Mouse (Mus musculus) embryo, embryonic 11.5 days (tissue): Measurements from ENCODE around the gene Ptp4a2.

Experiments
- DNase-seq: peaks from one replicate; pipeline ENCODE4 v3.0.0-alpha.2; 2012; ENCODE audit warnings: low read depth, low spot score

The Ptp4a2 gene

DNA sequence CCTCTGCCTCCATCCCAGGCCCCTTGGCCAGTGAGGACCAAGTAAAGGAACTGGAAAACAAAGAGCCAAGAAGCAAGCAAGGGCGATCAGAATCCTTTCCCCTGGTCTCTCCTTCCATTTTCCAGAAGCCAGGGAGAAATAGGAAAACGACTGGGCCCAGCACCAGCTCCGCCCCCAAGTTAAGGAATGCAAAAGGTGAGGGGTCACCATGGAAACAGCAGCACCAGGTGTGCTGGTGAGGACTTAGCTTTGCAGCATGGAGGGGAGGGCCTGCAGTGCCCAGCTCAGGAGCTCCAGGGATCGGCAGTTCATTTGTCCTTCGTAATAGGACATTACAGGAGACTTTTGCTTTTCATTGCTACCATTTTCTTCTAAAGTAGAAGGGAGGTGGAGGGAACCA lies 13.0 kb upstream of the Ptp4a2 start:
- DNase-seq: no peak

DNA sequence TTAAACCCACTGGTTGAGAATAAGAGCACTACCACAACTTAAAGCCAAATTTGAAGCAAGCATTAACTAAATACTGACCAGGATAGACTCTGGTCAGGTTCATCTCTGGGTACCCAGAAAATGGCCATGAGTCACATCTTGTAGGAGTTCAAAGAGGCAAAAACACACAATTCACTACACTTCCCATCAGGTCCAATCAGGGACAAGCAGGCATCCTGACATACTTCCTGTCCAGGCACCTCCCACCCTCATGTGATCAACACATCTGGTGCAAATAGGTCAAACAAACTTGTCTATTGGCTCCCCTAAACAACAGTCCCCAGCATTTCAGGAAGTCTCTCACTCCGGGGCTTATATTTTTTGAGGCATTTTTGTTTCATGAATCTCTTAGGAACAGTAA lies 7.7 kb upstream of the Ptp4a2 start:
- no peak for DNase-seq

DNA sequence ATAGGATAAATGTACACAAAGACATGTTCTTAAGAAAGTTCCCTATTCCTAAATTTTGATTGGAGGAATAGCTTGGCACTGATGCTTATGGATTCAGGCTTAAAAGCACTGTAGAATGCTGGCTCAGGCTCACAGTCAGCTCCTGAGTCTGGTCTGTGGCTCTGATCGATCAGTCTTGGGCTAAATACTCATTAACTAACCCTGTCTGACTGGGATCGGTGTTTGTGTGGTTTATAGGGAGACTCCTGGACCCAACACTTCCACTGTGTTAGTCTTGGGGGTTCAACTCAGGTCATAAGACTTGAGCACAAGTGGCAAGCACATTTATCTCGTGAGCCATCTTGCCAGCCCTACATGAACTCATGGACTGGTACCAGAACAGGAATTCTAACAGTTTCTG lies 6.0 kb upstream of the Ptp4a2 start:
- DNase-seq: no peak

DNA sequence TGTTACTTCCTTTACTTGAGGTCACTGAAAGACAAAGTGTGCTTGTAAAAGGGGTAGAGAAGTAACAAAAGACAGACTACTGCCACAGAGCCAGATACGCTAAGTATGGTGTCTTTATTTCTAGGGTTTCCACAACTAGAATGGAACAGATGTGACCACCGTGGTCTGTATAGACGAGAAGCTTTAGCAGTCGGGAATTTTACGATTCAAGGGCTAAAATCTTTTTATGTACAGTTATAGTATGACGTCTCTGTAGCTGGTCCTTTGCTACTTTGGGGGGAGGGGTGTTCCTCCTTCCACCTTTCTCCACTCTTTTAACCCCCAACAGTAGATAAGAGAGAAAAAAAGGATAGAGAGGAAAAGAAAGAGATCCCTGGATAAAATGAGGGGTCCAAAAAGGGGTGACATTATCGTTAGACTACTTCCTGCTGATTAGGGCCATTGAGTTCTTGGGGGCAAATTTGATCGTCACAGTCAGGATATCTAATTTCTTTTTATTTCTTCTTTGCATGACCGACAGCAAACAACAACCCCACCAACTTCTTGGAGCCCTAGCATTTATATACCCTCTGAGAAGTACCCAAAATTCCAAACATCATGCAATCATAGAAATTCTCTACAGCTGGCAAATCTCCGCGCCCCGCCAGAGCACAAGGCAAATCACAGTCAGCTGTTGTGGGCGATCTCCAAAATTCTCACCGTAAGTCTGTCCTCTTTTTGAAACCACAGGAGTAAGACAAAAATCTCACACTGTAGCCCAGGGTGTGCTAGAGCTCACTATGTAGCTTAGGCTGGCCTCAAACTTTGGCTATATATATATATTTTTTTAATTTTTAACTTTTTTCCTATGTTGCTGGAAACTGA lies 818 bp downstream of the Ptp4a2 start:
- no peak for DNase-seq

DNA sequence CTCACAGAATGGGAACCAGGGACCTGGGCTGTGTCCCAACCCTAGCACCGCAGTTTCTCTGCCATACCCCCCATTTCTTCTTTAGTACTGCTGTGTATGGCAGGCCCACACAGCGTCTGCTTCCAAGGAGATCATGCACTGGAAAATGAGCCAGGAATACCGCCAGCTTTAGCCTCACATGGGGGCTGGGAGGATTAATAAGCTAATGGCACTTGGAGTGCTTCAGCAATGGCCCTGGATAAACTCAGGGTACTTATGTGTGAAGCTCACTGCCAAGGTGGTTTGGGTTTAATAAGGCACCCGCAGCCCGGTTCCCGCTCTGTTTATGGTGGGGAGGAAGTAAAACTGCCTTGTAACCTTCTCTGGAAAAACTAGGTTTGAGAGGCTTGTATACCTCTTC lies 6.6 kb downstream of the Ptp4a2 start:
- DNase-seq: no peak

DNA sequence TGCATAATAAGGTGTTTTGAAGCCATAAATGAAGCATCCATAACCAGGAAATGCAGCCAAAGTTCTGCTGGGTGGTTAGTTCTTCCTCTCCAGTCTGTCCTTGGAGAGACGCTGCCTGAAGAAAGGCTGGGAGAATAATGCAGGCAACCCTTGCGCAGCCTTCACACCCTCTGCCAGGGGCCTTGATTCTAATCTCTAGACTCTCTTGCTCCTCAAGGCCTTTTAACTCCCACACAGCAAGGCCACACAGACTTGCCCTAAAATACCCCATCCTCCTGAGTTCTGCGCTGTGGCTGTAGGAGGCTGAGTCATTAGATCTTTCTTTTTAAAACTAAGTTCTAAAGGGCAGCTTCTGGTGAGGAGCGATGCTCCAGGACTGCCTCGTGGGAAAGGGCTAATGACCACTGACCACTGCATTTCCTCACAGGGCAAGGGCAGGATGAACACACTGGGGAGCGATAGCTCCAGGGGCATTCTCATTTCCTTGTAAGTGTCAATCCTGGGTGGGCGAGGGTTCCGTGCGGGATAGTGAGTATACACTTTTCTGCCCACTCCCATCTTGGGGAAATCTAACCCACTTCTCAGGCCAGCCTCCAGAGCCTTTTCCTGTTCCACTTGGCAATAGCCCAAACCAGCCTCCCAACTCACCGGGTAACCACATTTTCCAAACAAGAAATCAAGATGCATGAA lies 7.6 kb downstream of the Ptp4a2 start:
- DNase-seq: no peak

DNA sequence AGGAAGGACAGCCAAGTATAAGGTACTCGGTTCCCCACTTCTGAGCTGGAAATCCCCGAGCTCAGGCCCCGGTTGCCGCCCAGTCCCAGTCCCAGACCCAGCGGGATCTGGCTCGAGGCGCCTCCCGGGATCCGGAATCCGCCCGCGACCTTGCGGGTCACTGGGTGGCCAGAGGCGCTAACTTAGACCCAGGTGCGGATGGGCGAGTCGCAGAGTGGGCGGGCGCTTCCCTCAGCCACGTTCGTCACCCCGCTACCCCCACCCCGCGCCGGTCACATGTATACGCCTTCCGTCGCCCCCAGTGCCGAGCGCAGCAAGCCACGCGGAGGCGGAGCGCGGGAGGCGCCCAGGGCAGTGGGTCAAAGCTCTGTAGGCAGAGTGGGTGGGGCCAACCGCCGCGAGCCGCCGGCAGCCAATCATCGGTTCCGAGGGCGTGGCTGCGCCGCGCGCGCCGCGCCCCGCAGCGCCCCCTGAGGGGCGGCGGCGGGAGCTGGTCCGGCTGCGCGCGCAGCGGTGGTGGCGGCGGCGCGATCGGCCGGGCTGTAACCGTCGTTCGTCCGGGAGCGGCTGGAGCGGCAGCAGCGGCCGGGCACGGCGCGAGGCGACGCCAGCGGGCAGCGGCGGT lies 8.8 kb downstream of the Ptp4a2 start:
- peak; percentile 94 for DNase-seq

DNA sequence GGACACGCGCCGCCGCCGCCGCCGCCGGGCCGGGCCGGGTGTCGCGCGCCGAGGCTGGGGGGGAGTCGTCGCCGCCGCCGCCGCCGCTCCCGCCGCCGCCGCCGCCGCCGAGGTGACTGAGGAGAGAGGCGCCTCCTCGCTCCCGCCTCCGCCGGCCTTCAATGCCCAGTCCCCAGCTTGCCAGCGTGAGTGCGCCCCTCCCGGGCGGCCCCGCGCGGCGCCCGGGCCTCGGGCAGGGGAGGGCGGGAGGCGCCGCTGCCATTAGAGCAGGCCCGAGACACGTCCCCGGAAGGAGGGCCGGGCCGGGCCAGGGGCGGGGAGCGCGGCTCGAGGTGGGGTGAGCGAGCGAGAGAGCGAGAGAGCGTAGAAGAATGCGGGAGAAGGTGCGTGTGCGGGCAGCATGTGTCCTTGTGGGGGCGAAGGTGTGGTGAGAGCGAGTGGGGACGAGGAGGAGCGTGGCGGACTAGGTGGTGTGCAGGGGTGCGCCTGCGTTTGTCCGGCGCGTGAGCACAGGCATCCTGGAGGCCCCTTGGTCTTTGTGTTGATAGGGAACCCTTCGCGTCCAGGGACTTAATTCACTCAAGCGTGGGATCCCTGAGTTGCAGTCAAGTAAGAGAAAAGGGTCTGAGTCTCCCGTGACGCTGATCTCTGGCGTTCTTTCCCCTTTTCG lies 9.5 kb downstream of the Ptp4a2 start:
- DNase-seq: peak; percentile 53

DNA sequence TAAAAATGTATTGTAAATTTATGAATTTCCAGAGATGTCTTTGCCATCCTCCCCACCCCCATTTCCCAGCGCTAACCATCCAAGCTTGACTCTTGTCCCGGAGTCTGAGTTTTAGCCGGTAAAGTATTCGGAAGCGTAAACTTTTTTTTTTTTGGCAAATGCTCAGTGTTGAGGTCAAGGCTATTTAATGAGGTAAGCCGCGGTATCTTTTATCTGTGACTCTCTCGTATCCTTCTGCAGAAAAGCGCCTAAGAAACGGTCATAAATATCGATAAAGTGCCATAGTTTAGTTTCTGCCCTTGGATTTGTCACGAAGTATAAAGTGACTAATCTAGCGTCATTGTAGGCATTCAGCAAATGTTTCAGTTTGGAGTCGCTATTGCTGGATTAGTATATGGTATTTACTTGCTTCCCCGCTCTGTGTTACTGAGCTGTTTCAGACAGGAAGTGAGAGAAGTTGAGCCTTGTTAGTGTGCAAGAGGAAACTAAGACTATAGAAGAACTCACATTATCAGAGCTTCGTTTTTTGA lies 10.1 kb downstream of the Ptp4a2 start:
- no peak for DNase-seq

DNA sequence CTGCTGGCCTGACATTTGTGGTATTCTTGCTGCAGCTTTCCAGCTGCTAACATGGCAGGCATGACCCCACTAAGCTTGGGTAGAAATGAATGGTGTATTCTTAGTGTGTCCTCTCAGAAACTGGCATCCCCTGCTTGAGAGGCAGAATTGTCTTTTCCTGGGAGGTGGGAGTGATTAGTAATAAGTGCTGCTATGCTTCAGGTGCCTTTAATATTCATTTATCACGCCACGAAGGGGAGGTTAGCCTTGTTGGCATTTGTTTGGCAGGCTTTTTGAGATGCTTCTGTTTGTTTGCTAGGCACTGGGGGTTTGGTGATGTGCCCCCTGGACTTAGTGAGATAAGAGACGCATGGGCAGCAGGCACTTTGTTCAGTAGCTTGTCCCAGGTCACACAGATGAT lies 11.3 kb downstream of the Ptp4a2 start:
- no peak for DNase-seq

DNA sequence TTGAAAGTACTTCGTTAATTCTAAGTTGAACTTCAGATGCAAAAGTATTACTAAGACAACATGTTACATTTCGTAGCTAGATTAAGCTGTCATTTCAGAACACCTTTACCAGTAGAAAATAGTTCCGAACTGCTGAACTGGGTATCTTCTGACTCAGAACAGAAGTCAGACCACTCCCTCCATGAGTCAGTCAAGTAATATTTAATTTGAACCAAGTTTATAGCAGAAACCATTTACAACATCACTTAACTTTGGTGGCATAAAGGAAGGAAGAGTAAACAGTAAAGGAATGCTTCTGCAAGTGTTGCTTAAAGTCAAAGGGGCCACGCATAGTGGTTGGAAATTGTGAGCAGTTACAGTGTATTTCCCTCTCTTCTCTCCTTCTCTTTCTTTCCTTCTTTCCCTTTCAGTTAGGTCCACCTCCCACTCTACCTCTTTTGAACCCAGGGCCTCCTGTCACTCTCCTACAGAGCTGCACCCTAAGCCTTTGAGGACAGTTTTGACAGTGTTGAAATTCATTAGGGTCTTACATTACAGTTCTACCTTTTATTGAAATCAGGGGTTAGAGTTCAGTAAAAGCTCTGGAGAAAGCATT lies 12.3 kb downstream of the Ptp4a2 start:
- no peak for DNase-seq

DNA sequence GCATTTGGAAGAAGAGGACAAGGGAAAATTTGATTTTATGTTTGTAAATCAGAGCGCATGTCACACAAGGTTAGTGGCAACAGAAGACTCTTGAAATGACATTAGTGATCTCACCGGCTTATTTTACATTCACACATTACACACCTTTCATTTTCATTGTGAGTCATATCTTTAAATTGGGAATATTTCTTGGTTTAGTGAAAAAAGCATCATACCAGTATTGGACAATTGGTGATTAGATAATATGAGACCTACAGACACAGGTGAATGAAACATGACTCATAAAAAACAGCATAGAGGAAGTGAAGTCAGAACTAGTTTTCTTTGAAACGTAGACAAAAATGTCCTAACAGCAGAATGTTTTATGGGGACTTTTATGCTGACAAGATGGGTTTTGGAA lies 16.6 kb downstream of the Ptp4a2 start:
- DNase-seq: no peak

DNA sequence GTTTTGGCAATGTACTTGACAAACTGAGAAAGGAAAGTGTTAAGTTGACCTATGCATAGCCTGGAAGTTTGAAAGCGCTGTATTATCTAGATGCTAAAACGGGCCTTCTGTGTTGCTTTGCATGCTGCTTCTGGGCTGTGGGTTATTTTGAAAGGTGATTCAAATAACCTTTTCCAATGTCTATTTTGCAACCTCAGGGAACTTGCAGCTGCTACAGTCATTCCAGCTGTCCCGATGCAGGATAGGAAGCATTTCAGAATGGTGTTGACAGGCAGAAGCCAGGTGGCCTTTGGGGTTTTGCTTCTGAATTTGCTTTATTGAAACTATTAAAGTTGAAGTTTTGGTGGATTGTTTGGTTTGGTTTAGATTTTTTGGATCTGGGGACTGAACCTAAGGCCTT lies 17.1 kb downstream of the Ptp4a2 start:
- DNase-seq: no peak

DNA sequence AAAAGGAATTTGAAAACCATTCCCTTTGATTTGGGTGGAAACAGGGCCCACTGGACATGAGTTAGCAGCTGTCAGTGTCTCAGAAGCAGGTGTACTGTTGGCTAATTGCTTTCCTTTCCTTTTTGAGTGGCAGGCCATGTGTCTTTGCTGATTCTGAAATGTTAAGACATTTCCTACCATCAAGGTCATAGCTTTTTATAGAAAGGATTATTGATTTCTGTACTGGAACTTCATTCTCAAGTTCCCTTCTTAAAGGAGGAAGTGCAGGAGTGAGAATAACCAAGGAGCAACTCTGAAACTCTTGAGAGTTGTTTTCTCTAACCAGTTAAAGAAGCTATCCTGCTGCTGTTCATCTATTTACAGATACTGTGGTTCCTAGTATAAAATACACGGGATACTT lies 18.8 kb downstream of the Ptp4a2 start:
- DNase-seq: no peak

DNA sequence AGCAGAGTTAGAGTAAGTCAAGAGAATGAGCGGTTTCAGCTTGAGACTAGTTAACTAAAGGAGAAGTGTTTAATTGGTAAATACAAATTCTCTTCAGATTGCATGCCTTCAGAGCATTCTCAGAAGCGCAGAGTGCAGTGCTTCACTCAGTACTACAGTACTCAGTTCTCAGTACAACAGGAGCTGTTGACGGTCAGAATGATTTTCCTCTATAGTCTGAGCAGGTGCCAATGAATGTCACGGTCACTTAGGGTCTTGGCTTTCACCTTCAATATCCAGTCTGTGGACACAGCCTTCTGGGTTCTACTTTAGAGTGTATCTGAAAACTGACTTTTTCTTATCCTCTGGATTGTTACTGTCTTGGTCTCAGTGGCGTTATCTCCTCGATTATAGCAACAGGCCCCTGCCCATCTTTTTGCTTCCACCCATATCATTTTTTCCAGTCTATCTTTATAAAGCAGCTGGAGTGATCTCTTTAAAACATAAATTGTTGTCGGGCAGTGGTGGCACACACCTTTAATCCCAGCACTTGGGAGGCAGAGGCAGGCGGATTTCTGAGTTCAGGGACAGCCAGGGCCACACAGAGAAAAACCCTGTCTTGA lies 19.4 kb downstream of the Ptp4a2 start:
- DNase-seq: no peak

DNA sequence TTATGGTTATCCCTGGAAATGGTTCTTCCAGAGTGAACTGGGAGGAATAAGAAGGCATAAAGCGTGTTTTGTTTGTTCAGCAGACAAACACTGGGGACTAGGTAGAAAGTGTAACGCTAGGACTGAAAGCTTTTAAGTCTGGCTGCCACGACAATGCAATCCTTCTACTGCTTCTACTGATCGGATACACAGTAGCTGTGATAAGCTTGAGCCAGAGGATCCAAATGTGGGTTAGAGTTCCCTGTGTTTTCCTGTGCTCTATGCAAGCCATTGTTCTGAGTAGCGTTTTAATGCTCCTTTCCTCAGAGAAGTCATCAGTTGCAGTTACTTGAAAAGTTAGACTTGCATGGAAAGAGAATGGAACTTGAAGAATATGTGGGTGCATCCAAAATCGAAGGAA lies 23.6 kb downstream of the Ptp4a2 start:
- DNase-seq: no peak

DNA sequence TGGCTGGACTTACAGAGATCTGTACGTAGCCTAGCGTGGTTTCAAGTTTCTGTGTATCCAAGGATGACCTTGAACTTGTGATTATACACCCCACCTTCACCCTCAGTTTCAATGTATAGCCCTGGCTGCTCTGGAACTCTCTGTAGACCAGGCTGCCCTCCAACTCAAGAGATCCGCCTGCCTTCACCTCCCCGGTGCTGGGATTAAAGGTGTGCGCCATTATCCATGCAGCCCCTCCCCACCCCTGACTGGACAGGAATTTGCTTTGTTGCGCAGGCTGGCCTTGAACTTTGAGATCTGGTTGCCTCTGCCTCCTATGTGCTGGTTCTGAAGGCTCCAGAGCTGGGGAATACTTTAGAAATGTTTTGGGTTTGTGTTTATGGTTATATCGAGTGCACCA lies 24.3 kb downstream of the Ptp4a2 start:
- no peak for DNase-seq

DNA sequence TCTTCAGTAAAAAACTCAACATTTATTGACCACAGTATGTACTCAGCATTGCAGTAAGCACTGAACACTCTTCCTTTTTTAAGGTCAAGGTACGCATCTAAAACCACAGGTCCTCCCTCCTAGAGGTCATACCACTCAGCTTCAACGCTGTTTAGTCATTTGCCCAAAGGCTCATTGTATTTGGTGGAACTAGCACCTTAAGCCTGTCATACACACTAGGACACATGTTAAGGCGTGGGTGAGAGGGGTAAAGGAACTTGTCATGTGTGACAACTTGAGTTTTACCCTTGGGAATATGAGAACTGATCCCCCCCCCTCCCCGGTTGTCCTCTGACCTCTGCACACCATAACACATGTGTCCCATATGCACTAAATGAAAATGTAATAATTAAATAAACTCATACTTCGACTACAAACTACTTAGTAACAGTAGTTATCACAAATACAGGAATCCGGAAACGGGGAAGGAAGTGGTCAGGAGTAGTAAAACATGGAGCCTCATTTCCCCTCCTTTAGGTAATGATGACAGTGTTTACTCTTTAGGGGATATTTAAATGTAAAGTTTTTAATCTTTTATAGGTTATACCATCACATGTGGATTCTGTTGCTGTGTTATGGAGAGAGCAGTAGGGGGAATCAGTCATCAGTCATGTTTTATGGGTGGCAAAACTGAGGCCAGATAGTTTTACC lies 29.0 kb downstream of the Ptp4a2 start:
- DNase-seq: no peak

DNA sequence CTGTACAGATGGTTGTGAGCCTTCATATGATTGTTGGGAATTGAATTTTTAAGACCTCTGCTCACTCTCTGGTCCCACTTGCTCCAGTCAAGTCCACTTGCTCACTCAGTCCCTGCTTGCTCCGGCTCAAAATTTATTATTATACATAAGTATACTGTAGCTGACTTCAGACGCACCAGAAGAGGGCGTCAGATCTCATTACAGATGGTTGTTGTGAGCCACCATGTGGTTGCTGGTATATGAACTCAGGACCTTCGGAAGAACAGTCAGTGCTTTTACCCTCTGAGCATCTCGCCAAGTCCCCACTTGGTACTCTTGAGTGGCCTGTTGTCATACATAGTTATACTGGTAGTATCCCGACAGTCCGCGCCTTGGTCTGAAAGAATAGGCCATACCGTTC lies 35.8 kb downstream of the Ptp4a2 start:
- no peak for DNase-seq

DNA sequence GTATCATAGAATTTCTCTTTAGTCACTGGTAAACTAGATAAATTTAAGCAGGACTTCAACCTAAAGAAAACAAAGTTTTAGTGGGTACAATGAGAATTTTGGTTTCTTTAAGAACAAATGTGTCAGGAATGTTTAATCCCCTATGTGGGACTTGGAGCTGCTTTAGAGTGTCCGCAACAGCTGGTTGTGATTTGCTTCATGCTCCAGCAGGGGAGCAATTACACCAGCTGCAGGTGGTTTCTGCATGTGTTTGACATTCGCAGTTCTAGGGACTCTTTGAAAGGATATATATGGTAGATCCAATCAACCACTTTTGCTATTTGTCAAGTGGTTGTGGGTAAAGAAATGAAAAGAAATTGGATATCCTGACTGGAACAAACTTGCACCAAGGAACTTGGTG lies 39.5 kb downstream of the Ptp4a2 start:
- DNase-seq: no peak

DNA sequence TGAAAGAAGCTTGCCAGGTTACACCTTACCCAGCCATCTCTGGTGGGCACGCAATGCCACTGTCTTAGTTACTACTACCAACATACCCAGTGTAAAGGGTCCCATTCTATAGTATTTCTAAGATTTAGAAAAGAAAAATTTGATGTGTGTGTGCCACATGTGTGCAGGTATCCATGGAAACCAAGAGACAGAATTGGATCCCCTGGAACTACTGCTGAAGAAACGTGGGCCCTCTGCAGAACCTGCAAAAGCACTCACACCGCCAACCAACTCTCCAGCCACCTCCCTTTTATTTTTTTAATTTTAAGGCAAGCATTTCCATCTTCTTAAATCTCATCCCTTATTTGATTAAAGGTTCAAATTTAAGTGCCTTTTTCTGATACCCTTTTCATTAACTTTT lies 40.8 kb downstream of the Ptp4a2 start:
- no peak for DNase-seq
